9 mouse cellular contexts compared by ENCODE assay signal in genomic region chr19:12500124-12500523, GRCm38 (mm10). TPM values are rescaled to one million over a fixed set of nuclear protein-coding genes. Genes with fewer than 3 reads are reported as not detected.
A peak's percentile ranks its signal among the peaks of the same experiment; 100 is the strongest.
DNase-seq lines count a peak whose midpoint lies in the region; ATAC-seq and TF ChIP-seq lines count a peak whose summit lies in the region.
"Had no signal": no experiment of that assay in that cellular context is flagged by ENCODE, and none has a peak within 500 bp of the region (broad histone marks: within the 10 kb centered on the region; RNA-seq: fewer than 3 reads in every experiment).

No protein-coding gene starts in this region.

- no peaks in the 10 kb centered on the region for H3K36me3 ChIP-seq in liver, embryonic 11.5 days (ENCODE audit: control insufficient read depth, insufficient read depth, low read length)
- H3K36me3 ChIP-seq in embryonic facial prominence, embryonic 14.5 days (ENCODE audit: control insufficient read depth, insufficient read depth, low read length): no peaks in the 10 kb centered on the region
- no peaks in the 10 kb centered on the region for H3K36me3 ChIP-seq in heart, embryonic 14.5 days (ENCODE audit: control insufficient read depth, insufficient read depth, low read length)
- H3K36me3 ChIP-seq in midbrain, embryonic 12.5 days: peaks cover 19% of the 10 kb centered on the region

- no peaks in the 10 kb centered on the region for H3K4me1 ChIP-seq in liver, embryonic 11.5 days (replicated peaks; ENCODE audit: control insufficient read depth, insufficient read depth, low read length)
- peaks cover 12% of the 10 kb centered on the region; the same call in 1 of the 2 replicates for H3K4me1 ChIP-seq in embryonic facial prominence, embryonic 14.5 days (ENCODE audit: control insufficient read depth, insufficient read depth, low read length)
- 0 out of 4 replicates have a peak, but pooled peaks cover 0 to 5% of the 10 kb centered on the region in 2 experiments for H3K4me1 ChIP-seq in heart, embryonic 14.5 days (ENCODE audit: control insufficient read depth in 2 of 2, insufficient read depth in 2 of 2, low read length in 2 of 2)
- H3K4me1 ChIP-seq in midbrain, embryonic 12.5 days: peaks cover 48% of the 10 kb centered on the region

- peak overlapping the region; percentile 62 for H3K4me3 ChIP-seq in liver, embryonic 11.5 days (ENCODE audit: low read depth, low read length)
- peak overlapping the region; percentile 73 for H3K4me3 ChIP-seq in embryonic facial prominence, embryonic 14.5 days (ENCODE audit: low read depth, low read length)
- peak overlapping the region in 1 of 2 experiments; percentile 73; a peak in 1 of 4 replicates for H3K4me3 ChIP-seq in heart, embryonic 14.5 days (ENCODE audit: control insufficient read depth in 1 of 2, insufficient read depth in 1 of 2, low read depth in 1 of 2, low read length in 2 of 2)
- peak overlapping the region; percentile 82 for H3K4me3 ChIP-seq in left cerebral cortex, adult 2 months
- peak overlapping the region; percentile 96 for H3K4me3 ChIP-seq in midbrain, embryonic 12.5 days

- DNase-seq in liver, embryonic 11.5 days (ENCODE audit: low spot score): no peak
- DNase-seq in liver: no peak
- peak; percentile 63 for DNase-seq in embryonic facial prominence, embryonic 14.5 days (ENCODE audit: low spot score)
- peak; percentile 61 to 77 for DNase-seq in left cerebral cortex, adult 2 months (ENCODE audit: extremely low spot score in 1 of 2, low spot score in 2 of 2)
- DNase-seq in telencephalon, adult 2 months (ENCODE audit: low read depth, low spot score): peak; percentile 89

- H3K4me2 ChIP-seq in liver, embryonic 11.5 days: peak overlapping the region; percentile 86
- H3K4me2 ChIP-seq in embryonic facial prominence, embryonic 14.5 days (ENCODE audit: low read depth, low read length): peak overlapping the region; percentile 94
- H3K4me2 ChIP-seq in heart, embryonic 14.5 days (ENCODE audit: low read length): peak overlapping the region; percentile 100
- H3K4me2 ChIP-seq in midbrain, embryonic 12.5 days (replicated peaks): peak overlapping the region; percentile 73

- 18% methylated on average over 3 of the region's 3 CpGs for WGBS in liver, embryonic 11.5 days
- 4% methylated on average over 3 of the region's 3 CpGs for WGBS in embryonic facial prominence, embryonic 14.5 days
- WGBS in heart, embryonic 14.5 days: 26% methylated on average over 3 of the region's 3 CpGs
- WGBS in midbrain, embryonic 12.5 days: 0% methylated on average over 3 of the region's 3 CpGs

- intact Hi-C loops in left cerebral cortex, adult 2 months (cut with DNase I): loop anchor here (5.0 kb wide), 5 partner anchors 33 to 493 kb away; partner anchors contain the start of genes Lpxn and Zfp91

- H3K9ac ChIP-seq in liver, embryonic 11.5 days (ENCODE audit: low read depth, low read length): no peak overlapping the region
- H3K9ac ChIP-seq in embryonic facial prominence, embryonic 14.5 days (ENCODE audit: low read depth, low read length): peak overlapping the region; percentile 86
- no peak overlapping the region for H3K9ac ChIP-seq in heart, embryonic 14.5 days (ENCODE audit: low read length)
- peak overlapping the region; percentile 97 for H3K9ac ChIP-seq in midbrain, embryonic 12.5 days (replicated peaks)

- H3K27ac ChIP-seq in liver, embryonic 11.5 days (ENCODE audit: low read depth, low read length): no peak overlapping the region
- 0 out of 2 replicates have a peak overlapping the region, but pooled peaks have one; percentile 24 for H3K27ac ChIP-seq in embryonic facial prominence, embryonic 14.5 days (replicated peaks; ENCODE audit: low read depth, low read length)
- no peak overlapping the region for H3K27ac ChIP-seq in heart, embryonic 14.5 days (replicated peaks in 1 of 2; ENCODE audit: control insufficient read depth in 1 of 2, insufficient read depth in 1 of 2, low read depth in 2 of 2, low read length in 2 of 2)
- H3K27ac ChIP-seq in left cerebral cortex, adult 2 months: peak overlapping the region; percentile 96
- H3K27ac ChIP-seq in midbrain, embryonic 12.5 days (replicated peaks): peak overlapping the region; percentile 98

- H3K27me3 ChIP-seq in liver, embryonic 11.5 days (replicated peaks; ENCODE audit: control insufficient read depth, insufficient read depth, low read length): peaks cover 20% of the 10 kb centered on the region
- H3K27me3 ChIP-seq in embryonic facial prominence, embryonic 14.5 days (replicated peaks; ENCODE audit: control insufficient read depth, insufficient read depth, low read length): peaks cover 5% of the 10 kb centered on the region; the same call in 1 of the 2 replicates
- H3K27me3 ChIP-seq in heart, embryonic 14.5 days (ENCODE audit: control insufficient read depth, insufficient read depth, low read length): peaks cover 23% of the 10 kb centered on the region
- H3K27me3 ChIP-seq in midbrain, embryonic 12.5 days: no peaks in the 10 kb centered on the region
- H3K27me3 ChIP-seq: Patski had no signal

- no peak for TF ChIP-seq CTCF in left cerebral cortex, adult 2 months (IDR thresholded peaks at IDR 0.05)

- ATAC-seq in liver, embryonic 11.5 days (replicated peaks; ENCODE audit: low FRiP score): no peak
- ATAC-seq in embryonic facial prominence, embryonic 14.5 days (ENCODE audit: low read depth): no peak
- ATAC-seq in heart, embryonic 14.5 days (ENCODE audit: insufficient number of reproducible peaks, insufficient read depth, low FRiP score, low read depth): no peak
- peak; percentile 36 for ATAC-seq in midbrain, embryonic 12.5 days (ENCODE audit: low FRiP score, low read depth)
- no peak for ATAC-seq in erythroblast, adult 5-6 weeks (replicated peaks; ENCODE audit: low FRiP score, poor library complexity, severe bottlenecking)

- H3K9me3 ChIP-seq in liver, embryonic 11.5 days (ENCODE audit: control insufficient read depth, low read length): no peaks in the 10 kb centered on the region
- no peaks in the 10 kb centered on the region for H3K9me3 ChIP-seq in embryonic facial prominence, embryonic 14.5 days (ENCODE audit: control insufficient read depth, low read length)
- no peaks in the 10 kb centered on the region for H3K9me3 ChIP-seq in heart, embryonic 14.5 days (ENCODE audit: control insufficient read depth, low read length)
- H3K9me3 ChIP-seq in midbrain, embryonic 12.5 days: no peaks in the 10 kb centered on the region

RNA-seq across cellular contexts. Expression of gene Dtx4, which starts 1.1 kb away (rescaled TPM):
- polyA plus RNA-seq in liver, embryonic 11.5 days (2014; fragmentation: Nextera tagmentation; extraction: Ambion mirVana): 3.8 and 4.9 TPM in 2 replicates
- 11.9 and 14.5 TPM in 2 replicates for polyA plus RNA-seq in embryonic facial prominence, embryonic 14.5 days (2014; fragmentation: Nextera tagmentation; extraction: Ambion mirVana)
- 1.8 and 2.0 TPM in 2 replicates for polyA plus RNA-seq in heart, embryonic 14.5 days (2014; fragmentation: Nextera tagmentation; extraction: Ambion mirVana)
- 10 to 100 TPM; 36.0 to 36.3 TPM for total RNA-seq in left cerebral cortex, adult 2 months (2021)
- polyA plus RNA-seq in midbrain, embryonic 12.5 days (2016; fragmentation: Nextera tagmentation; extraction: Ambion mirVana): 63.5 and 67.3 TPM in 2 replicates
- 8.3 and 8.6 TPM in 2 replicates for total RNA-seq in erythroblast, adult 5-6 weeks (2015; ENCODE audit: low replicate concordance)
- 4.2 and 6.0 TPM in 2 replicates for total RNA-seq in erythroblast, adult 5-6 weeks (2017; ENCODE audit: low replicate concordance)

RNA-seq across cellular contexts. Expression of gene Mpeg1, which starts 39.5 kb away (rescaled TPM):
- polyA plus RNA-seq in liver, embryonic 11.5 days (2014; fragmentation: Nextera tagmentation; extraction: Ambion mirVana): 0.81 and 1.2 TPM in 2 replicates
- 0.93 and 1.2 TPM in 2 replicates for polyA plus RNA-seq in embryonic facial prominence, embryonic 14.5 days (2014; fragmentation: Nextera tagmentation; extraction: Ambion mirVana)
- polyA plus RNA-seq in heart, embryonic 14.5 days (2014; fragmentation: Nextera tagmentation; extraction: Ambion mirVana): 0.95 and 1.2 TPM in 2 replicates
- total RNA-seq in left cerebral cortex, adult 2 months (2021): 1 to 10 TPM; 6.8 to 7.4 TPM
- 0.43 and 0.48 TPM in 2 replicates for polyA plus RNA-seq in midbrain, embryonic 12.5 days (2016; fragmentation: Nextera tagmentation; extraction: Ambion mirVana)
- total RNA-seq in erythroblast, adult 5-6 weeks (2015; ENCODE audit: low replicate concordance): 92.8 and 101 TPM in 2 replicates
- total RNA-seq in erythroblast, adult 5-6 weeks (2017; ENCODE audit: low replicate concordance): 46.2 and 49.6 TPM in 2 replicates

RNA-seq across cellular contexts. Expression of gene Fam111a, which starts 45.4 kb away (rescaled TPM):
- polyA plus RNA-seq in liver, embryonic 11.5 days (2014; fragmentation: Nextera tagmentation; extraction: Ambion mirVana): 44.8 and 47.7 TPM in 2 replicates
- 28.3 and 28.9 TPM in 2 replicates for polyA plus RNA-seq in embryonic facial prominence, embryonic 14.5 days (2014; fragmentation: Nextera tagmentation; extraction: Ambion mirVana)
- polyA plus RNA-seq in heart, embryonic 14.5 days (2014; fragmentation: Nextera tagmentation; extraction: Ambion mirVana): 16.2 and 19.4 TPM in 2 replicates
- total RNA-seq in left cerebral cortex, adult 2 months (2021): 1 to 10 TPM; 1.5 to 2.2 TPM
- polyA plus RNA-seq in midbrain, embryonic 12.5 days (2016; fragmentation: Nextera tagmentation; extraction: Ambion mirVana): 15.4 and 16.7 TPM in 2 replicates
- total RNA-seq in erythroblast, adult 5-6 weeks (2015; ENCODE audit: low replicate concordance): 79.0 and 112 TPM in 2 replicates
- 78.5 and 79.9 TPM in 2 replicates for total RNA-seq in erythroblast, adult 5-6 weeks (2017; ENCODE audit: low replicate concordance)

Comparison
In these comparisons a context has a peak if more than half of its experiments do, and no peak if none do; other contexts are left out.
1. DNase-seq: peak in embryonic facial prominence, embryonic 14.5 days (single experiment), left cerebral cortex, adult 2 months (2 of 2) and telencephalon, adult 2 months (single experiment); none in liver, embryonic 11.5 days (single experiment) and liver (single experiment).
2. H3K27ac ChIP-seq: peak in embryonic facial prominence, embryonic 14.5 days (single experiment), left cerebral cortex, adult 2 months (single experiment) and midbrain, embryonic 12.5 days (single experiment); none in liver, embryonic 11.5 days (single experiment) and heart, embryonic 14.5 days (0 of 2).
3. H3K9ac ChIP-seq: peak in embryonic facial prominence, embryonic 14.5 days (single experiment) and midbrain, embryonic 12.5 days (single experiment); none in liver, embryonic 11.5 days (single experiment) and heart, embryonic 14.5 days (single experiment).
4. Peak in every context shown above with its lines, with median percentiles within 50 percentile points of each other: H3K4me2 ChIP-seq.